Mouse (Mus musculus) C2C12 (cell line): ENCODE data around the gene Robo1.

Source experiments
- CEBPB ChIP-seq: IDR thresholded peaks from one replicate; pipeline ENCODE4 v1.6.1; 2011; ENCODE audit warnings: low read depth, mild to moderate bottlenecking, control low read depth, moderate library complexity
- CTCF ChIP-seq: IDR thresholded peaks from one replicate; pipeline ENCODE4 v1.5.1; 2011; ENCODE audit not compliant: control insufficient read depth, insufficient read depth, insufficient read length
- FOSL1 ChIP-seq: IDR thresholded peaks from one replicate; pipeline ENCODE4 v1.8.0; 2011; ENCODE audit warnings: mild to moderate bottlenecking, low read length; ENCODE audit not compliant: poor library complexity, insufficient read depth, severe bottlenecking
- MAX ChIP-seq: IDR thresholded peaks from one replicate; pipeline ENCODE4 v1.6.1; 2011; ENCODE audit warnings: mild to moderate bottlenecking, control low read depth
- MYOD1 ChIP-seq: IDR thresholded peaks from one replicate; pipeline ENCODE4 v1.6.1; 2011; ENCODE audit warnings: low read depth; ENCODE audit not compliant: control insufficient read depth, insufficient read length
- MYOG ChIP-seq: IDR thresholded peaks from one replicate; pipeline ENCODE4 v1.6.1; 2011; ENCODE audit not compliant: control insufficient read depth, insufficient read length; ENCODE audit errors: extremely low read depth
- USF1 ChIP-seq: IDR thresholded peaks from one replicate; pipeline ENCODE4 v1.6.1; 2011; ENCODE audit warnings: low read depth, mild to moderate bottlenecking, control low read depth, moderate library complexity

DNA sequence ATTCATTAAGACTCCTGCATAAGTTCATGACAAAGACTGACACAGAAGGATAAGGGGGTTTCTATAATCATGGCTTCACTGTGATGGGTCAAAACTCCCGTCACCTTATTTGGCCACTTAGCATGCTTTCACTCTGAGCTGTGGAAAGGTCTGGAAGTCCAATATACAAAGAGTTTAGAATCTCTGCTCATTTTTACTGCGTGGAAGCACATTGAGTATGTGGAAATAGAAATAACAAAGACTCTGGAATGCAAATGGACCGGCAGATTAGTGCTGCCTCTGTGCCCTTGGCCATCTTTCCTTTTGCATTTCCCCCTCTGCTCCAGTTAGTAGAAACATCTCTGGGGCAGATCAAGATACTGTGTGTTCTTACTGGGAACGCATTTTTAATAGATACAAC is 697.7 kb downstream of the Robo1 start:
- TF ChIP-seq CTCF (no peak), FOSL1 (no peak), CEBPB (no peak), MAX (no peak), USF1 (no peak), MYOD1 (no peak), MYOG (no peak)
